Mouse (Mus musculus) liver, embryonic 14.5 days (tissue): ENCODE measurements around the gene Pold2. TPM values are rescaled to one million over a fixed set of nuclear protein-coding genes. Genes with fewer than 3 reads are reported as not detected.
"Not testable (repeated sequence)": the region's sequence is repeated elsewhere in the genome, so short reads cannot be mapped to it uniquely, and the experiment has no call there.

ENCODE experiments used
- ATAC-seq: fragments of 200-750 bp; cut with Nextera tagmentation; 2 replicates; pipeline ENCODE4 v1.8.0; 2017; ENCODE audit warnings: moderate number of reproducible peaks, mild to moderate bottlenecking, moderate library complexity; ENCODE audit not compliant: insufficient read depth
- DNase-seq, 3 experiments: peaks; one replicate each; pipeline ENCODE4 v3.0.0-alpha.2; 2012 to 2013; ENCODE audit warnings: low read depth in 3 of 3, low spot score in 3 of 3
- H3K27ac ChIP-seq: fragments of 300-500 bp; sonication (generic); 2 replicates; pipeline ENCODE4 v1.5.1; 2014; ENCODE audit warnings: moderate library complexity, mild to moderate bottlenecking, control low read depth, inconsistent platforms
- H3K27me3 ChIP-seq: fragments of 300-500 bp; sonication (generic); 2 replicates; pipeline ENCODE4 v1.6.1; 2014; ENCODE audit warnings: mild to moderate bottlenecking, low read length, moderate library complexity; ENCODE audit not compliant: control insufficient read depth, insufficient read depth
- H3K36me3 ChIP-seq: fragments of 300-500 bp; sonication (generic); replicated peaks from 2 replicates; pipeline ENCODE4 v1.6.1; 2014; ENCODE audit warnings: low read depth; ENCODE audit not compliant: control insufficient read depth, insufficient read depth
- H3K4me1 ChIP-seq, 2 experiments: fragments of 200-500 bp in 1 of 2; fragments of 300-500 bp in 1 of 2; sonication (generic) in 1 of 2; replicated peaks; 2 replicates each; pipeline ENCODE4 v1.6.1; 2012 to 2014; ENCODE audit warnings: antibody characterized with exemption in 1 of 2, inconsistent platforms in 1 of 2, low read length in 1 of 2; ENCODE audit not compliant: control insufficient read depth in 2 of 2, insufficient read depth in 2 of 2
- H3K4me2 ChIP-seq: fragments of 300-500 bp; sonication (generic); 2 replicates; pipeline ENCODE4 v1.6.1; 2014; ENCODE audit warnings: low read depth, mild to moderate bottlenecking, control low read depth, moderate library complexity
- H3K4me3 ChIP-seq, 2 experiments: fragments of 200-500 bp in 1 of 2; fragments of 300-500 bp in 1 of 2; sonication (generic) in 1 of 2; 2 replicates each; pipeline ENCODE4 v1.5.1; 2012 to 2014; ENCODE audit warnings: low read depth in 2 of 2, low read length in 2 of 2, mild to moderate bottlenecking in 2 of 2, control low read depth in 1 of 2, inconsistent platforms in 1 of 2, moderate library complexity in 1 of 2; ENCODE audit not compliant: insufficient read depth in 1 of 2
- H3K9ac ChIP-seq: fragments of 300-500 bp; sonication (generic); replicated peaks from 2 replicates; pipeline ENCODE4 v1.6.1; 2014; ENCODE audit warnings: mild to moderate bottlenecking, control low read depth, moderate library complexity
- H3K9me3 ChIP-seq: fragments of 300-500 bp; sonication (generic); 2 replicates; pipeline ENCODE4 v1.6.1; 2016; ENCODE audit warnings: low read length, mixed read lengths; ENCODE audit not compliant: control insufficient read depth
- CTCF ChIP-seq: IDR thresholded peaks from 2 replicates; pipeline ENCODE4 v1.5.1; 2016; ENCODE audit warnings: antibody characterized with exemption, low read depth, control low read depth
- EP300 ChIP-seq: IDR thresholded peaks from 2 replicates; pipeline ENCODE4 v1.6.1; 2016; ENCODE audit warnings: antibody characterized with exemption, low read depth
- WGBS: fragments of 180-500 bp; shearing (Covaris S2); extraction: QIAGEN DNeasy Blood & Tissue Kit; methylation state at CpG from one replicate; pipeline ENCODE4 v1.1.7; 2014; ENCODE audit not compliant: insufficient replicate concordance; 5-methylcytosine and 5-hydroxymethylcytosine counted together
- polyA plus RNA-seq, 2 experiments: library from polyadenylated mRNA; depleted of rRNA in 1 of 2; stranded (reverse) in 1 of 2; unstranded in 1 of 2; fragments of >200 nt; fragmentation: Nextera tagmentation in 1 of 2; extraction: Ambion mirVana in 1 of 2; gene quantifications; 2 replicates each; pipeline versions ENCODE4 v1.2.1 to v1.2.3; 2012 to 2014

Gene Pold2
- polyA plus RNA-seq, 2 experiments = 54.8 to 58.7 TPM

GRCm38 (mm10) chr11:5893807-5894206 lies 15.7 kb upstream of the Pold2 start:
- Histone ChIP-seq H3K4me1 (peaks cover 20 to 39% of the 10 kb centered on the region in 2 experiments), H3K4me3 (no peak overlapping the region), H3K9ac (peak overlapping the region; percentile 45), H3K4me2 (peak overlapping the region; percentile 54), H3K27ac (peak overlapping the region; percentile 21), H3K36me3 (no peaks in the 10 kb centered on the region), H3K27me3 (peaks cover 16% of the 10 kb centered on the region), H3K9me3 (no peaks in the 10 kb centered on the region)
- WGBS = 59% methylated on average over 6 of the region's 6 CpGs
- no peak for DNase-seq
- ATAC-seq = peak; percentile 50
- TF ChIP-seq EP300 (no peak), CTCF (no peak)

- H3K4me2 ChIP-seq = peak overlapping the region; percentile 54
- TF ChIP-seq EP300 (no peak), CTCF (no peak)
Observed at GRCm38 (mm10) chr11:5892810-5893368, 14.8 kb upstream of the Pold2 start.

GRCm38 (mm10) chr11:5892151-5892591 lies 14.1 kb upstream of the Pold2 start:
- no peak for DNase-seq
- H3K27ac ChIP-seq = no peak overlapping the region; the same call in 1 of the 2 replicates

More at GRCm38 (mm10) chr11:5892810-5893368, 14.8 kb upstream of the Pold2 start:
- Histone ChIP-seq H3K27ac (peak overlapping the region; percentile 21), H3K4me3 (no peak overlapping the region), H3K36me3 (no peaks in the 10 kb centered on the region), H3K9me3 (no peaks in the 10 kb centered on the region), H3K27me3 (peaks cover 11% of the 10 kb centered on the region), H3K9ac (peak overlapping the region; percentile 45), H3K4me1 (peaks cover 14 to 30% of the 10 kb centered on the region in 2 experiments)
- peak; percentile 36 to 47 (median 39) for DNase-seq
- 24% methylated on average over 4 of the region's 4 CpGs for WGBS
- ATAC-seq = peak; percentile 90

DNA sequence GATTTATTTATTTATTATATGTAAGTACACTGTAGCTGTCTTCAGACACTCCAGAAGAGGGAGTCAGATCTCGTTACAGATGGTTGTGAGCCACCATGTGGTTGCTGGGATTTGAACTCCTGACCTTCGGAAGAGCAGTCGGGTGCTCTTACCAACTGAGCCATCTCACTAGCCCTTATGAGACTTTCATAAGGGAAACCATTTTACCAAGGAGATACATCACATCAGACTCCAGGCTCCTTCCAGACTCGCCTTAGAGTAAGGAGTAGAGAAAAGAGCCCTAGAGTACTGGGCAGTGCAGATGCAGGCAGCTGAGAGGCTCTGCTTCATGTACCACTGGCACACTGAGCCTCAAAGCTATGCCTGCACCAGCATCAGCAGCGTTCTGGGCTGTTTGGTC lies 10.5 kb upstream of the Pold2 start:
- not testable (repeated sequence) for ATAC-seq, H3K27ac ChIP-seq
- 74% methylated on average over 5 of the region's 5 CpGs for WGBS

More at GRCm38 (mm10) chr11:5892151-5892591, 14.1 kb upstream of the Pold2 start:
- peaks cover 4% of the 10 kb centered on the region for H3K27me3 ChIP-seq
- H3K4me2 ChIP-seq = no peak overlapping the region
- TF ChIP-seq EP300 (no peak), CTCF (no peak)
- H3K9me3 ChIP-seq = no peaks in the 10 kb centered on the region
- WGBS = 44% methylated on average over 8 of the region's 8 CpGs
- H3K9ac ChIP-seq = no peak overlapping the region
- no peaks in the 10 kb centered on the region for H3K36me3 ChIP-seq
- peaks cover 14 to 30% of the 10 kb centered on the region in 2 experiments for H3K4me1 ChIP-seq
- ATAC-seq = no peak
- H3K4me3 ChIP-seq = no peak overlapping the region

DNA sequence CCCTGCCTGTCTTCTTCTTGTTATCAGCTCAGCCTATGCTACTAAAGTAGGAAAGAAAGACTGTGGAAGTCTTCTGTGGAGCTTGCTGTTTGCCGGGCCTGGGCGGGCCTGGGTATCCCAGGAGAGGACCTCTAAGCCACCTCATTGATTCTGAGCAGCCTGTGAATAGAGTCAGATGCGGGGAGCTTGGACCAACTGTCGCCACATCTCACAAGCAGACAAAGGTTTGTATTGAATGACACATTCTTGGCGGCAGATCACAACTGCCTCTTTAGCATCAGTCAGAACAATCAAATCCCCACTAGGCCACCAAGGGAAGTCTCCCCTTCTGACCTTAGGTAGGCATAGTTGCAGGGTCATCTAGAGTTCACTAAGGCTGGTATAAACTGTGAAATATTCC lies 9.2 kb upstream of the Pold2 start:
- DNase-seq (no peak), ATAC-seq (no peak)
- H3K9ac ChIP-seq = no peak overlapping the region
- H3K27ac ChIP-seq = no peak overlapping the region
- H3K4me3 ChIP-seq = no peak overlapping the region
- peaks cover 1 to 10% of the 10 kb centered on the region in 2 experiments for H3K4me1 ChIP-seq
- H3K4me2 ChIP-seq = no peak overlapping the region
- H3K9me3 ChIP-seq = no peaks in the 10 kb centered on the region
- H3K27me3 ChIP-seq = no peaks in the 10 kb centered on the region
- WGBS = 68% methylated on average over 5 of the region's 5 CpGs
- TF ChIP-seq EP300 (no peak), CTCF (no peak)
- no peaks in the 10 kb centered on the region for H3K36me3 ChIP-seq

More for the DNA sequence above, 10.5 kb upstream of the Pold2 start:
- not testable (repeated sequence) for H3K27me3 ChIP-seq, H3K9ac ChIP-seq, H3K4me3 ChIP-seq, H3K36me3 ChIP-seq, DNase-seq, H3K9me3 ChIP-seq, H3K4me2 ChIP-seq
- peaks cover 9 to 17% of the 10 kb centered on the region in 2 experiments for H3K4me1 ChIP-seq
